Mouse (Mus musculus): ENCODE results near the gene Ntn4. TPM values are rescaled to one million over a fixed set of nuclear protein-coding genes. Genes with fewer than 3 reads are reported as not detected.

The Ntn4 gene
- polyA plus RNA-seq, 1 experiment: 8.3 TPM

DNA sequence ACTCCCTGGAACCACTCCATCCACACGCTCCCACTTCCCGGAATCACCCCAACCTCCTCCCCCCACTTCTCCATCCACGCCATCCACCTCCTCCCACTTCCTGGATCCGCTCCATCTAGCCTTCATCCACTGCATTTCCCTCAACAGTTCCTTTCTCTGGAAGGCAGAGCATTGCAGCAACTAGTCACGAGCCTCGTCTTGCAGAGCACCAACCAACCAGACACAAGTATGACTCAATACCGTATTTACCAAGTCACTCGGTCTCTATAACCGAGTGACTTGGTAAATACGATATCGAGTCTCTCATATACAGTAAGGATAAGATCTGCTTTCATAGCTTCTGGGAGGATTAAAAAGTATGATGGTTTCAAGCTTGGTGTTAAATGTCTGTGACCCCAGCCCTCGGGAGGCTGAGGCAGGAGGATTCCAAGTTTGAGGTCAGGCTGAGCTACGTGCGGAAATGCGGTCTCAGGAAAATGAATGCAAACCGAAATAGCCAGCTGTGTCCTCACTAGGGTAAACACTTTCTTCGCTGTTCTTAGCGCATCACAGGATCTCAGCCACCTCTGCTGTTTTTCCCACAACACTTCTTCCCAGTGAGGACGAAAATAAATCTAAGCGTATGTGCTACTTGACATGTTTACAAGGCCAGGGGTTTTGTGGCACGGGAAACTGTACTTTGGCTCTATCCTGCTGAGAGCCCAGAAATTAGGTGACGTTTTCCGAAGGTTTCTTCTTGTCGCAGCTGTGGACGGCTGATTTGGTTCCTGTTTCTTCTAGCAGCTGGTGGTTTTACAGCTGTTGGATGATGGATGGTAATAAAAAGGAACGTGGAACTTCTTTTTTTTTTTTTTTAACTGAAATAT, 48.1 kb downstream of the Ntn4 start:
- no peak for DNase-seq (ENCODE audit: low read depth)
- no peak for TF ChIP-seq POLR2A (IDR thresholded peaks at IDR 0.05; ENCODE audit: borderline replicate concordance, extremely low read depth, insufficient read depth, insufficient read length, poor library complexity, severe bottlenecking)
- no peak for TF ChIP-seq CTCF (IDR thresholded peaks at IDR 0.05; ENCODE audit: borderline replicate concordance, extremely low read depth, insufficient read depth, insufficient read length)

DNA sequence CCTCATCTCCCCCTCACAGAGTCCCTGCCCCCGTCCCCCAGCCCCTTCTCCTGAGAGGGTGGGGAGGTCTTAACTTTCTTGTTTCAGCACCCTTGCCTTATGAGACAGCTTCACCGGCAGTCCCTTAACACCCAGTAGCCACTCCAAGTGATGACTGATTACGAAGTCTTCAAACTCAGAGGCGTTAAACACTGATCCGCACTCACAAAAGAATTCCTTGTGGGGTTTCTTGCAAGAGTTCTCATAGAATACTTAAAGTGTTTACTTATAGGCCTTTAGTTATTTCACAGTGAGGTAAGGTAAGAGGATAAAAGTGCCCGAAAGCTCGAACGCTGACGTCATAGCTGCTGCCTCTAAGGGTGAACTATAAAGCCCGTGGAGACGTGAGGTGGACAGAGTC, 50.9 kb downstream of the Ntn4 start:
- DNase-seq (ENCODE audit: low read depth): peak; percentile 50
- no peak for TF ChIP-seq POLR2A (IDR thresholded peaks at IDR 0.05; ENCODE audit: borderline replicate concordance, extremely low read depth, insufficient read depth, insufficient read length, poor library complexity, severe bottlenecking)
- no peak for TF ChIP-seq CTCF (IDR thresholded peaks at IDR 0.05; ENCODE audit: borderline replicate concordance, extremely low read depth, insufficient read depth, insufficient read length)

DNA sequence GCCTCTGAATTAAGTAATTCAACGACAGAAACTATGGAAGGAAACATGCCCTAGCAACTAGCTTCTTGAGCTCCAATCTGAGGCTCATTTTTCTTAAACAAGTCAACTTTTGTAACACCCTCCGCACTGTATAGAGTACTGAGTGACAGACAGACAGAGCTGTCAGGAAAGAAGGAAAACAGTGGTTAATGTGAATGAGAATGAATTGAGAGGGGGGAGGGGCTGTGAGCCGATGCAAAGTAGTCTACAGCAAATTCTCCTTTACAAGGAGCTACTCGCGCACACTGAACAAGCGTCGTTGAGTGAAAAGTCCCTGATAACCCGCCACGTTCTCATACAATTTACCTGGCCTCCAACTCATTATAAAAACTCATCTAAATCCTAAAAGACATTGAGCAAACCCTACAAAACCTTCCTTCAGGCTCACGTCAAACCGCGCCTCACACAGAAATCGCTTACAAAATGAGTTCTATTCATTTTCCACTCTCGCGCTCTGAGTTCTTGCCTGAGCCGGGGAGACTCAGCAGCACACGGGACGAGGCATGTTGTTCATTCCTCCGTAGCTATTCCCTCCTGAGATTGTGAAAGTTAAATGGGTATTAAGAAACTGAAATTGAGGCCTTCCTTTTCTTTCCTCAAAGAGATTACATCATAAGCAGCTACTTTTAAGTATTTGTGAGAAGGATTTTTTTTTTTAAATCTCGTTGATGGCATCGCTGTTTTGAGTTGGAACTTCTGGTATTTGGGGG, 54.7 kb downstream of the Ntn4 start:
- DNase-seq (ENCODE audit: low read depth): peak; percentile 88
- TF ChIP-seq CTCF (IDR thresholded peaks at IDR 0.05; ENCODE audit: borderline replicate concordance, extremely low read depth, insufficient read depth, insufficient read length): no peak

DNA sequence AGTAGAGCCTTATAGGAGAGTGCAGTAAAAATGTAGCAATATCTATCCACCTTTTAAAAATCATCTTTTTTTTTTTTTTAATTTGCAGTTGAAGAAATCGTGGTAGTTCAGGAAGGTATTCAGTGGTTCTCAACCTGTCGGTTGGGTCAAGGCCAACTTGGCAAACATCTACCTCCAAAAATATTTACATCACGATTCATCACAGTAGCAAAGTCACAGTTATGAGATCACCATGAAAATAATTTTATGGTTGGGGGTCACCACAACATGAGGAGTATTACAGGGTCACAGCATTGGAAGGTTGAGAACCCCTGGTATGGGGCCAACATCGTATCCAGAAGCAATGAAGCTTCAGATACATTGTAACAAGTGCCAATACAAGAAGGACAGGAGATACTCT, 55.5 kb downstream of the Ntn4 start:
- TF ChIP-seq POLR2A (IDR thresholded peaks at IDR 0.05; ENCODE audit: borderline replicate concordance, extremely low read depth, insufficient read depth, insufficient read length, poor library complexity, severe bottlenecking) (no peak), CTCF (IDR thresholded peaks at IDR 0.05; ENCODE audit: borderline replicate concordance, extremely low read depth, insufficient read depth, insufficient read length) (no peak)
- DNase-seq (ENCODE audit: low read depth): no peak

DNA sequence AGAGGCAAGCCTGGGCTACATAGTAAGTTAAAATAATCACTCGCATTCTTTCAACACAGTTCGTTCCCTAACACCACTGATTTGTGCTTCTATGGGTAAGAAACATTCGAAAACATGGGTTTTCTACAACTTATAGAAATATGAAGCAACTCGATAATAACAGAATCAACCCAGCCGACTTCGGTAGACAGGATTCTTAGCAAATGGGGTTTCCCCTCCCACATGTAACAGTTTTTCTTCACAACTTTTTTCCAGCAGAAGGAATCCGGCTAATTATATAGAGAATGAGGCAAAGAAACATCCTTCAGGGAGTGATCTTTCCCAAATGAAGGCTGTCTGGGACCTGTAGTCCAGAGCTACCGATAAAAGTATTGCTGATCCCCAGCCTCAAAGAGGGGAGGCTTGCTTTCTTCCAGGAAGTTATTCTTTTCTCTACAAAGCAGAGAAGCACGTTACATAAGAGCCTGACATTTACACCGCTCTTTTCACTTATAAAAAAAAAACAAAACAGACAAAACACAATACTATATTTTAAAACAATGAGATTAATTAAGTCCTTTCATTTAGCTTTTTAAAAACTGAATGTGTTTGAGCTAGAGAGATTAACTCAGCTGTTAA, 57.5 kb downstream of the Ntn4 start:
- TF ChIP-seq POLR2A (IDR thresholded peaks at IDR 0.05; ENCODE audit: borderline replicate concordance, extremely low read depth, insufficient read depth, insufficient read length, poor library complexity, severe bottlenecking) (no peak), CTCF (IDR thresholded peaks at IDR 0.05; ENCODE audit: borderline replicate concordance, extremely low read depth, insufficient read depth, insufficient read length) (no peak)

DNA sequence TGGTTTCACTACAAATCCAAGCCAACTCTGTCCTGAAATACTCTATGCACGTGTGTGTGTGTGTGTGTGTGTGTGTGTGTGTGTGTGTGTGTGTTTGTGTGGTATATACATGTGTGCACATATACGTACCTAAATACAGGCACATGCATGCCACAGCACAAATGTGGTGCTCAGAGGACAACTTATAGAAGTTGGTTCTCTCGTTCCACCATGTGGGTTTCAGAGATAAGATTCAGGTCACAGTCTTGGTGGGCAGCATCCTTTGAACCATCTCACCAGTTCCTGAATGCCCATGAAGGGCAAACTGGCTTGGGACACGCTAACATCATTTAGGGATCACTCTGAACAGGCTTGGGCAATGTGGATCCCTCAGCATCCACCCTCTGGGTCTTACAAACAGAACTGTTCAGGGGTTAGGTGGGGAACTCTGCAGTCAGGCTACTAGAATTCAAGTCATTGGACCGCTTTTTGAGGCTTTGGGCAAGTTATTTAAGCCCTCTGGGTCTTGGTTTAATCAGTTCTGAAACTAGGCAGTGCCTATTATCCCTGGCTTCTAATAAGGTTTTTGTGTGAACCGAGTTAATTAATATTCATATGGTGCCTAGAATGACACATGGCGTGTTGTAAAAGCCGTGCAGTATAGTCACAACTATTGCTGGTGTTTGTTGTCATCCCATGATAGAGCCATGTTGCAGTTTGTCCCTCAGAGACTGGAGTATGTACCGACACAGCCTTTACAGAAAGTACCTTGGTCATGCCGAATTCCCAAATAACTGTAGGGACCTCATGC, 59.4 kb downstream of the Ntn4 start:
- DNase-seq (ENCODE audit: low read depth): peak; percentile 71
- TF ChIP-seq POLR2A (IDR thresholded peaks at IDR 0.05; ENCODE audit: borderline replicate concordance, extremely low read depth, insufficient read depth, insufficient read length, poor library complexity, severe bottlenecking) (no peak), CTCF (IDR thresholded peaks at IDR 0.05; ENCODE audit: borderline replicate concordance, extremely low read depth, insufficient read depth, insufficient read length) (no peak)

More for the DNA sequence above, 57.5 kb downstream of the Ntn4 start:
- no peak for DNase-seq (ENCODE audit: low read depth)

DNA sequence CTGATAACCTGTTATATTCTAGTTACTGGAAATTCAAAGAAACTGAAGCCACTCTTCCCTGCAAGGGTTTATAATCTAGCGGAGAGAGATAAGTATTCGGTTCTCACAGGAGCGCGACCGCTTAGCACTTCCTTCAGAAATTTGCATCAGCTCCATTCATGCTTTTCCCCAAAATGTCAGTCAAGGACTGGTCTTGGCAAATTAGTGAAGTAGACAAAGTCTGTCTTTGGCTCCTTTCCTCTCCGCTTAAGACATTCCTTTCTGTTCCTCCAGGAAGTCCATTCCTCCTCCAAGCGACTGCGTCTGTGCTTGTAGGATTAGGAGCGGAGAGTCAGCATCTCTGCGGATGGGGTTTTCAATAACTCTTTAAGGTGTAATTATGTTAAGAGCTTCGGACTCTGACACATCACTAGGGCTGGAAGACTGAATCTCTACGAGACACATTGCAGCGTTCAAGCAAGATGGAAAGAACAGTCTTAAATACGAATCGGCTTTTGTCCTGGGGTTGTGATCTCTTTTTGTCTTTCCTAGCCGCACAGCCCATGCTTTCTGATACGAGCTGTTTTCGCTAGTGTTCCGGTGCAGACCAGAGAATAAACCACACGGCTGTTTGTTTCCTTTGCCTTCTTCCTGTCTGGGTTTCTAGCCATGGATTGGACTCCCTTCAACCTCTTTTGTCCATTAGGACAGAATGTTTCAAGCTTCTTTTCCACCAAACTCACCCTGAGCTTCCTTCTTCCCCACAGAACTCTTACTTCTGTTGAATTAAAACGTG, 60.3 kb downstream of the Ntn4 start:
- DNase-seq (ENCODE audit: low read depth): peak; percentile 91
- no peak for TF ChIP-seq CTCF (IDR thresholded peaks at IDR 0.05; ENCODE audit: borderline replicate concordance, extremely low read depth, insufficient read depth, insufficient read length)
- no peak for TF ChIP-seq POLR2A (IDR thresholded peaks at IDR 0.05; ENCODE audit: borderline replicate concordance, extremely low read depth, insufficient read depth, insufficient read length, poor library complexity, severe bottlenecking)

DNA sequence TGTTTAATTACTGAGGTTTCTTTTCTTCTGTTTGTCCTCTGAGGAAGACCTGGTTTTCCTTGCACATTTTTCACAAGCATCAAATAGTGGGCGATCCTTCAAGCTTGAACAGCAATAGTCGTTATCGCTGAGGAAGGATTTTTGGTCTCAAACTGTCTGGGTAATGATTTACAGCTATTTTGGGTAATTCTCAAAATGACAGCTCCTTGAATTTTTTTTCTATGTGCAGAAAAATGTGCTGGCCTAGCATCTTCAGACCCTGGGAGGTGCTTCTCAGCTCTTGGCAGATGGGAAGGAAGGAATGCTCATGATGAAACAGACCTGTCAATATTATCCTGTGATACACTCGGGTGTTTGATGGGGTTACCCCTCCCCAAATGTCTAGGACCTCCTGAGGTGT, 63.5 kb downstream of the Ntn4 start:
- TF ChIP-seq CTCF (IDR thresholded peaks at IDR 0.05; ENCODE audit: borderline replicate concordance, extremely low read depth, insufficient read depth, insufficient read length) (no peak), POLR2A (IDR thresholded peaks at IDR 0.05; ENCODE audit: borderline replicate concordance, extremely low read depth, insufficient read depth, insufficient read length, poor library complexity, severe bottlenecking) (no peak)
- no peak for DNase-seq (ENCODE audit: low read depth)

DNA sequence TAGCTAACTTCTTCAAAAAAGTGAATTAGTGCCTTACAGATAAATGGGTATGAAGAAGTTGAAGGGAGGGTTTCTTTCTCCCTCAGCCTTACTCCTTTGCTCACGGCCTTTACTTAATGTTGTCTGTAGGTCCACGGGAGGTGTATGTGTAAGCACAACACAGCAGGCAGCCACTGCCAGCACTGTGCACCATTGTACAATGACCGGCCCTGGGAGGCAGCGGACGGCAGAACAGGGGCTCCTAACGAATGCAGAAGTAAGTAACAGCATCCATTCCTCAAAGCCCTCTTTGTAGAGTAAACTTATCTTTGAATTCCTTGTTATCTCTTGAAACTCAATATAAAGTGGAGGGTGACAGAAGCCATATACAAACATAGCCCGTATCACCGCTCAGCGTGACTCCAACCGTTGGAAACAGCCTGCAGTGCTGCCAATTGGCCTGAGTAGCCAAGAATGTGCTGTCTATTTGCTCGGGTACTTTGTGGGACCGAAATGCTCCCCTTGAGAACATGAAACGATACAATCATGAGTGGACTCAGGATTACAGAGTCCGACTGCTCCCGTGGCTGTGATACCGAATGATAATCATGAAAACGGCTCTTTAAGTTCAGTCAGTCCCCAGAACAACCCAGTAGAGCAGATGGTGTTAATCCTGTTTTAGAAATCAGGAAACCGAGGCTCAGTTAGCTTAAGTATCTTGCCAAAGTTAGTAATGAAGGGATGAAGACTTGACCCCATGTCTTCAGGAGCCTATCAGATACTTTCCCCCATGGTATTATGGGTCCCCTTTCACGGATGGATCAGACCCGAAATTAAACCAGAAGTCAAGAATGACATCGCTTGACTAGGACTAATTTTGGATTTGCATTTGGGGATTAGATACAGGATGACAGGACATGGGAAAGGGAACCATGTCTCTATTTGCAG, 66.9 kb downstream of the Ntn4 start:
- no peak for TF ChIP-seq CTCF (IDR thresholded peaks at IDR 0.05; ENCODE audit: borderline replicate concordance, extremely low read depth, insufficient read depth, insufficient read length)
- TF ChIP-seq POLR2A (IDR thresholded peaks at IDR 0.05; ENCODE audit: borderline replicate concordance, extremely low read depth, insufficient read depth, insufficient read length, poor library complexity, severe bottlenecking): no peak
- DNase-seq (ENCODE audit: low read depth): peak; percentile 33
